Mouse (Mus musculus): ENCODE data around the gene Chga.

GRCm38 (mm10) chr12:102521777-102522319 lies 32.9 kb upstream of the Chga start:
- TF ChIP-seq FLI1 (IDR thresholded peaks at IDR 0.05; ENCODE audit: low read length) (no peak), GATA1 (IDR thresholded peaks at IDR 0.05; ENCODE audit: borderline replicate concordance, low read length) (no peak)

Data from megakaryocyte, embryonic 14.5 days (primary cell).